Mouse (Mus musculus): ENCODE data around the gene Eif5.
"Not testable (repeated sequence)": the region's sequence is repeated elsewhere in the genome, so short reads cannot be mapped to it uniquely, and the experiment has no call there.

Eif5 gene

DNA sequence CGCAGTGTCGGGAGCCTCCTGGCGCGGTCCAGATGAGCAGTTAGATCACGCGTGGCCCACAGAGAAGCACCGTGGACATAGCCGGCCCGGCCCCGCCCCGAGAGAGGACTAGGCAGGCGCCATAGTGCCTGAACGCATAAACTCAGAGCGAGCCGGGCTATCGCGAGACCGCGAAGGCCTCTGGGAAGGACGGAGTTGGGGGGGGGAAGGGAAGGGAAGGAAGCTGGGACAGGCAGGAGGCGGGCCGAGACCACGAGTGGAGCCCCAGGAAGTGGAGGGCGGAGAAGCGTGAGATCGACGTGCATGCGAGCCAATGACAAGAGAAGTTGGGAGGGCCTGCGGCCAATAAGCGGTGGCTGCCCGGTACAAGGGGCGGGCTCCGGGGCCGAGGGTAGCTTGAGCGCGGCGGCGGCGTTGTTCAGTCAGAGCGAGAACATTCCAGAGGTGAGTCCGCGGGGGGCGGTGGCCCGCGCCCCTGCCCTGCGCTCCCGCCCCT is at the start of gene Eif5:
Gene Eif5 (plus strand): TSS at position 221 of the 496 bp plus-strand sequence.
- DNase-seq = peak; percentile 100

DNA sequence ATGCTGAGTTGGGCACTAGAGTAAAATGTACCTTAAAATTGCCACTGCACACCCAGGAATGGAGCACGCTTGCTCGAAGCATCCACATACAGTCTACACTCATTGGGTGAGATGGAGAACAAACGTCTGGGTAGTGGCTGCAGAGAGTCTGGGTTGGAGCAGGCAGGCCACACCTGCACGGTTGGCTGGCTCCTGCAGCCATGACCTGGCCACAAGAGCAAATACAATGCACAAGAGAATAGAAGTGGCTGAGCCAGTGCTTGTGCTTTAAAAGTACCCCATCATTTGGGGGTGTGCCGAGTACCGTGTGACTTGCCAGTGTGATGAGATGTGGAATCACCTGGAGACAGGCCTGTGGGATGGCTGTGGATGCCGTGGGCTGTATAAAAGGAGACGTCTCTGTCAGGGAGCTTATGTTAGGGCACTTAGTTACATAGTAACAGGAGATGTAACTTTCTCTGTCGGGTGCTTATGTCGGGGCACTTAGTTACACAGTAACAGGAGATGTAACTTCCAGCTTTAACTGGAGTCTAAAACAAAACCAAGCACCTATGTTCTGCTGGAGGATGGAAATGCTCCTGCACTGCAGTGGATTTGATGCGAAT is 48.5 kb upstream of the Eif5 start:
- DNase-seq = no peak

- no peak for DNase-seq
Observed at GRCm38 (mm10) chr12:111494931-111495330, 42.9 kb upstream of the Eif5 start.

DNA sequence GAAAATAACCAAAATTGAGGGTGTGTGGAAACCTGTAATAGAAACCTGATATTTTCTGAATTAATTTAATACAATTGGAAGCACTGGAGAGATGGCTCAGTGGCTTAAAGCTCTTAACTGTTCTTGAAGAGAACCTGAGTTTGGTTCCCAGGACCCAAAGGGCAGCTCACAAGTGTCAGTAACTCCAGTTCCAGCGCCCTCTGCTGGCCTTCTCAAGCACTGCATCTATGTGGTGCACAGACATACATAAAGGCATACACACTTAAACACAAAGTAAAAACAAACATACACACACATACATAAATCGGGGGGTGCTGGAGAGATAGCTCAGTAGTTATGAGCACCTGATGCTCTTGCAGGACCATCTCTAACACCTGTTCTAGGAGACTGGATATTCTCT is 40.7 kb upstream of the Eif5 start:
- DNase-seq = no peak

GRCm38 (mm10) chr12:111499617-111500016 is 38.2 kb upstream of the Eif5 start:
- no peak for DNase-seq

GRCm38 (mm10) chr12:111500725-111501124 is 37.1 kb upstream of the Eif5 start:
- DNase-seq = peak; percentile 79

DNA sequence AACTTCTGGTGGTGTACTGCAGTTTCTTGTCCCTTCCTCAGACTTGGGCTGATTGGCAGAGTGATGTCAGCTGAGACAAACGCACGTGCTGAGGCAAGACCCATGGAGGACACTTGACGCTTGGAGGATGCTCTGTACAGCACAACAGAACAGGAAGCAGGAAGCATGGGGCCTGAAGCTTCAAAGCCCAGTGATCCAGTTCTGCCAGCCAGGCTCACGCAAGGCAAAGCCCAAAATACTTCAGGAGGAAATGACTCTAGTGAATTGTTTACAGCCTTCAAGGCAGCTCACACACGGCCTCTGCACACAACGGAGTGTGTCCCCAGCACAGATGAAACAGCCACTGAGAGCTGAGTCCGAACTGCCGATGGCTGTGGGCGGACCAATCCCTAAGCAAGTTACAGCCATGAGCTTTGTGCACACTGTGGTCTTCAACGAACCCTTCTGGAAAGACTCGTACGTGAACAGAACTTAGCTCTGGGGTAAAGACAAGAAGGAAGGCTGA is 34.7 kb upstream of the Eif5 start:
- no peak for DNase-seq

DNA sequence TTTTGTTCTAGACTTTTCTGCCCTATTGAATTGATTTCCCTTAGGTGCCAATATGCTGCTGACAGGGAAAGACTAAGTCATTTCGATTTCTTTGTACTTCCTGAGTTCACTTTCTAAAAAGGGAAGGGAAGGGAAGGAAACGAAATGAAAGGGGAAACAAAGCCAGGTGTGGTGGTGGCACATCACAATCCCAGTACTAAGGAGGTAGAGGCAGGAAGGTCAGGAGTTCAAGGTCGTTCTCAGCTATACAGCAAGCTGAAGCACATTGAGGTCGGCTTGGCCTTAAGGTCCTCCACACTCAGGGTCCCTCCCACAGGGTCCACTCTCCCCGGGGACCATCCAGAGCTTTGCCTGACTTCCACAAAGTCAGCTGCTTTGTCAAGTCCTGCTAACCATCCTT is 34.2 kb upstream of the Eif5 start:
- DNase-seq = no peak

DNA sequence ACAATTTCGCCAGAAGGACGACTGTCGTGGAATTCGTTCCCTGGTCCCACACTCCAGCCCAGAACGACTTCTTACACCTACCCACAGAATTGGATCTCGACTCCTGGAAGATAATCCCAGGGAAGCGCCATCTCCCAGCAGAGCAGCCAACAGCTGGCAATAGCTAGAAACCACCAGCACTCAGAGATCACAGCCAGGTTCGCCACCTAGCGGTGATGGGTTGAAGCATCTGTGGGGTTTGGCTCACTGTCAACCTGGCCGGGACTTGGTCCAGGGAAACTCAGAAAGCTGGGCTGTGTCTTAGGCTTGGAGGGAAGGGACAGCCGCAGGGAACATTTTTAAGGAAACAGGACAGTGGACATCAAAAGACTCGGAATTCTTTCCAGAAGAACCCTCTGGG is 32.9 kb upstream of the Eif5 start:
- peak; percentile 89 for DNase-seq

DNA sequence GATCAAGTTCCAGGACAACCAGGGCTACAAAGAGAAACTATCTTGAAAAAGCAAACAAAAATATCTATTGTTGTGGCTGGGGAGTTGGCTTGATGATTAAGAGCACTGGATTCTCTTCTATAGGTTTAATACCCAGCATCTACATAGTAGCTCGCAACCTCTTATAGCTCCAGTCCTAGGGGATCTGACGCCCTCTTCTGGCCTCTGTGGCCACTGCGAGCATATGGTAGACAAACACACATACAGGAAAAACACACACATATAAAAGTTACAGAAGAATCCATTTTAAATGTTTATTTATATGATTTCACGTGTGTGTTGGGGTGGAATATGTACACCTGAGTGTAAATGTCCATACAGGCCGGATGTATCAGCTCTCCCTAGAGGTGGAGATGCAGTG is 30.8 kb upstream of the Eif5 start:
- DNase-seq = no peak

GRCm38 (mm10) chr12:111507962-111508361 is 29.9 kb upstream of the Eif5 start:
- peak; percentile 30 for DNase-seq

DNA sequence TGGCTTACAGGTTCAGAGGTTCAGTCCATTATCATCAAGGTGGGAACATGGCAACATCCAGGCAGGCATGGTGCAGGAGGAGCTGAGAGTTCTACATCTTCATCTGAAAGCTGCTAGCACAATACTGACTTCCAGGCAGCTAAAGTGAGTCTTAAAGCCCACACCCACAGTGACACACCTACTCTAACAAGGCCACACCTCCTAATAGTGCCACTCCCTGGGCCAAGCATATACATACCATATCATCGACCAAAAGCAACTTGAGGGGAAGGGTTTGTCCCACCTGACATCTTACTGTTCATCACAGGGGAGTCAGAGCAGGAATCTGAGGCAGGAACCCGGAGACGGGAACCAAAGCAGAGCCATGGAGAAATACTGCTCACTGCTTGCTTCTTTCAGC is 29.4 kb upstream of the Eif5 start:
- DNase-seq = not testable (repeated sequence)

DNA sequence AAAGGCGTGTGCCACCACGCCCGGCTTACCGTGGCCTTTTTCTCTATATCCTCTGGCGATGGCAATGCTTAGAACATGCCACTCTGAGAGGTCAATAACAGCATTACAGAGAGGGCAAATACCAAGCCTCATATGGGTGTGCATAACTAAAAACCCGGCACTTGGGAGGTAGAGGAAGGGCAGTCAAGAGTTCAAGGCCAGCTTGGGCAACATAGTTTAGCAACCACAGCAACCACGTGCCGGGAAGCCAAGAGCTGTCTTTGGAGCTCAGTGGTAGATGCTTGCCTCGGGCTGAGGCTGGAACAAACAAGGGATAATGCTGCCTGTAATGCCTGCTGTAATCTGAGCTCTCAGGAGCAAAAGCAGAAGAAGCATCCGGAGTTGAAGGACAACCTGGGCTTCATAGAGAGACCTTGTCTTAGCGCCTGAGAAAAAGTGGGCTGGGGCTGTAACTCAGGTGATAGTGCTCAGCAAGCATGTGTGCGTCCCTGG is 25.2 kb upstream of the Eif5 start:
- DNase-seq = no peak

GRCm38 (mm10) chr12:111513673-111514072 is 24.1 kb upstream of the Eif5 start:
- no peak for DNase-seq

GRCm38 (mm10) chr12:111514231-111514792 is 23.5 kb upstream of the Eif5 start:
- no peak for DNase-seq

DNA sequence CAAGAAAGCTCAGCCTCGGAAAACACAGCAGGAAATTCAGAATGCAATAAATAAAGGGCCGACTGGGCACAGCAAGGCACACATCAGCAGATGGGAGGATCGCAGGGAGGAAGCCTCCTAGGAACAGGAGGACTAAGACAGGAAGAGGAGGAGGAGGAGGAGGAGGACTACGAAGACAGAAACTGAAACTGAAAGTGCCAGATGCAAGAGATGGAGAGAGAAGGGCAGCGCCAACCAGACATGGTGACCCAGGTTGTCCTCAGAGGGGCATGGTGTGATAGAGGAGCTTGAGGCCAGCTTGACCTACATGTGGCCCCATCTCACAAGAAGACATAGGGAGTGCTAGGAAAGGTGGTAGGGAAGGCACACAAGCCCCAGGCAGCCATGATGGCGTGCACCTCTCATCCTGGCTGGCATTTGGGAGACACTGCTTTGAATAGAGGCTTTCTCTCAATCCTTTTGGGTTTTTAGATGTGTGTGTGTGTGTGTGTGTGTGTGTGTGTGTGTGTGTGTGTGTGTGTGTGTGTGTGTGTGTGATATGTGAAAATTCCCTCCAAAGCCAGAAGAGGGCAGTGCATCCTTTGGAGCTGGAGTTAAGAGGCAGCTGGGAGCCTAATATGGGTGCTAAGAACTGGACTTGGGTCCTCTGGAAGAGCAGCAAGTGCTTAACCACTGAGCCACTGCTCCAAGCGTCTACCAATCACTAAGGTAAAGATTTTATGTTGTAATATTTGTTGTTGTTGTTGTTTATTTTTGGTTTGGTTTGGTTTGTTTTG is 22.8 kb upstream of the Eif5 start:
- no peak for DNase-seq

DNA sequence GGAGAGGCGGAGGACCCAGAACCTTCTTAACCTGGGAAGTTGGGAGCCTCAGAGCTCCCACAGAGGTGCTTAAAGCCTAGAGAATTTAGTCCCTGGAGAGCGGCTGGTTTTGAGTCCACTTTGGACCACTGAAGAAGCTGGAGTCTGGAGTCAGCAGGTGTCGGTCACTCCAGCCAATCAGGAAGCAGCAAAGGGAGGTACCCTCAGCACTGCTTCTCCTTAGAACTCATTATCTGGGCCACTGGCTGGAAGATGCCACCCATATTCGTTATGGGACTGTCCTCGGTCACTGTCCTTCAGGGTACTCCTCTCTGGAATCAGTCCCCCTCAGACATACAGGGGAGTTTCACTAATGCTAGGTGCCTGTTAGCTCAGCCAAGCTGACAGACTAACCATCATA is 21.9 kb upstream of the Eif5 start:
- DNase-seq = no peak

DNA sequence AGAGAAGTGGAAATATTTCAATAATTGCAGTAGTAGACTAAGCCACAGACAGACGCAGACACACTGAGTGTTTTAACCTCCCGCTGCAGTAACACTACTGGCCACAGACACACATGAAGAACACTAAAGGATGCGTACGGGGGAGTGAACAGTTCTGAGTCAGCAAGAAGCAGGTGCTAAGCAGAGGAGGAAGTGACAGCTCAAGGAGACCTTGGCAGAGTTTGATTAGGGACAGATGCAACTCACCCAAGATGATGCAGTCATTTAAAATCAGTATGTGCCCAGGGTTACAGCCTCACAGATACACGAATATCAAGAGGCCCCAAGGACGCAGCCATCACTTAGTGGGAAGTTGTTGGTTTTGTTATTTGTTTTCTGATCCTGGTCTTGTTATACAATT is 21.0 kb upstream of the Eif5 start:
- DNase-seq = no peak

DNA sequence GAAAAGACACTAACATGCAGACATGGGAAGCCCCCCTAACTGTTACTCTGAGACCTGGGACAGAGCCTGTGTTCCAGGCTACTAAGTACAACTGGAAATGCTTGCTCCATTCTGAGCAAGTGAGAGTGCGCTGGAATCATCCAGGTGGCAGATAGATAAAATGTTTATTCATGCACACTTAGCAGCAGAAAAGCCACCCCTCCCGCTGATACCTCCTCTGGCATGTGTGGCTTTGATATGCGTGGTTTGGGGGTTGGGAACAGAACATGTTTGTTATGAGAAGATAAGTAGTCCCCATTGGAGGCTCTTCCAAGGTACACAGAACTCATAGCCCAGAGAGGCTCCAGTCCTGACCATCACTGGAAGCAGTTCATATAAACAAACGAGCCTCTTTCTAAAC is 19.9 kb upstream of the Eif5 start:
- no peak for DNase-seq

DNA sequence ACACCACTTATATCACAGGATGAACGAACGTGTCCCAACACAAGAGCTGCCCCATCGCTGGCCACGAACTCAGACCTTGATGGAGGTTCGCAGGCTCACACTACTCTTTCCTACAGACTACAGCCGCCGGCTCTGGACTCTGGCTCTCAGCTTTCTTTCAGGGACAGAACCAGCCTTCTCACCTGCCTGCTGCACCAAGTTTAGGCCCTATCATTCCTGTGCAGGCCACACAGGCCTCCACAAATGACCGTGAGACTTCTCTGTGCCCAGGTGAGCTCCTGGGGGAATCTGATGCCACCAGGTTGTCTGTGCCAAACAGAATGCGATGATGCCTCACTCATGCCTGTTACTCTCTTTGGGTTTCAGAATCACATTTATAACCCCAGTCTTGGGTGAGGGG is 19.4 kb upstream of the Eif5 start:
- no peak for DNase-seq

DNA sequence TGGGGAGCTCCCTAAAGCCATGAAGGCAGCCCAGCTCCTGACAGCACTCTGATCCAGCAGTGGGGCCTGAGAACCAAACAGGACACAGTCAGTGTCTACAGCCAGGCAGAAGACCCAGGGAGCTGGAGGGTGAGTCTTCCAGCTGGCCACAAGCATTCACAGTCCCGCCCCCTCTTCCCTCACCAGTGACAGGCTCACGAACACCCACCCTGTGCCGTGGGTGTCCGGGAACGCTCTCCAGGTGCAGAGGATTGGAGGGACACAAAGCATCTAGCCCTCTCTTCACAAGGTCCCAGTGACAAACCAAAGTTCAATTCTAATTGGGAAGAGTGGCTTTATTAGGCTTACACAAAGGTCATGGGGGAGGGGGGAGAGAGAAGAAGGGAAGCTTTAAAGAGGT is 18.0 kb upstream of the Eif5 start:
- DNase-seq = no peak

GRCm38 (mm10) chr12:111520994-111521393 is 16.8 kb upstream of the Eif5 start:
- no peak for DNase-seq

DNA sequence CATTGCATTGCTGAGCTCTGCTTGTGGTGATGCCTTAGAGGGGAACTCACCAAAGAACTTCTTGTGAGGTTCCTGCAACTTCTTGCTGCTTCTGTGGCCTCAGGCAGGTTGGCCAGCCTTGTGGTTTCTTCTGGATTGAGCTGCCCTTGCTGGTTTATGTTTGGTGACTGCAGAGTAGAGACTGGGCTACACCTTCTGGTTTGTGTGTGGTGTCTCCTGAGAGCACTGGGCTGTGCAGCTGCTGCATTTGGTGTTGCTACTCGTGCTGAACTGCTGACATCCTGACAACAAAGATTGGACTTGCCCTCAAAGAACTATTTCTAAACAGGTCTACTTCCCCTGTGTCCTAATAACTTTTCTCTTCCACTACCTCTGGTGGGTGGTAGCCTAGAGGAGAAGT is 13.3 kb upstream of the Eif5 start:
- no peak for DNase-seq

- no peak for DNase-seq
Observed at GRCm38 (mm10) chr12:111524883-111525282, 12.9 kb upstream of the Eif5 start.

Measured in retina, postnatal 1 day (tissue).